Mouse (Mus musculus) embryonic fibroblast, embryonic 13.5 days (primary cell): Measurements from ENCODE around the gene Glmp.
"Not testable (repeated sequence)": the region's sequence is repeated elsewhere in the genome, so short reads cannot be mapped to it uniquely, and the experiment has no call there.

Source experiments
- CTCF ChIP-seq: IDR thresholded peaks from 2 replicates; pipeline ENCODE4 v1.5.1; 2011; ENCODE audit warnings: mild to moderate bottlenecking, control low read depth, low read length, moderate library complexity, borderline replicate concordance; ENCODE audit not compliant: insufficient read depth
- POLR2A ChIP-seq: IDR thresholded peaks from 2 replicates; pipeline ENCODE4 v1.6.1; 2011; ENCODE audit warnings: low read depth, mild to moderate bottlenecking, control low read depth, low read length, moderate library complexity

GRCm38 (mm10) chr3:88372643-88373042 lies 47.8 kb downstream of the Glmp start, which contains the start of gene Bglap3:
- TF ChIP-seq CTCF, POLR2A: not testable (repeated sequence)
